Mouse (Mus musculus) testis, adult 2 months (tissue): ENCODE results near the gene Ager. TPM values are rescaled to one million over a fixed set of nuclear protein-coding genes. Genes with fewer than 3 reads are reported as not detected.

ENCODE experiments used
- H3K27ac ChIP-seq: fragments of 200-500 bp; 2 replicates; pipeline ENCODE4 v1.5.1; 2012; ENCODE audit warnings: low read depth, low read length; ENCODE audit not compliant: control insufficient read depth, insufficient read depth
- H3K27me3 ChIP-seq: fragments of 200-500 bp; 2 replicates; pipeline ENCODE4 v1.6.1; 2012; ENCODE audit warnings: mild to moderate bottlenecking, low read length, moderate library complexity; ENCODE audit not compliant: control insufficient read depth, insufficient read depth
- H3K36me3 ChIP-seq: fragments of 200-500 bp; 2 replicates; pipeline ENCODE4 v1.6.1; 2012; ENCODE audit warnings: mild to moderate bottlenecking, low read length; ENCODE audit not compliant: control insufficient read depth, insufficient read depth
- H3K4me1 ChIP-seq: fragments of 200-500 bp; 2 replicates; pipeline ENCODE4 v1.6.1; 2012; ENCODE audit warnings: low read length; ENCODE audit not compliant: control insufficient read depth, insufficient read depth
- H3K4me3 ChIP-seq: fragments of 200-500 bp; 2 replicates; pipeline ENCODE4 v1.5.1; 2012; ENCODE audit warnings: low read depth, mild to moderate bottlenecking, low read length, moderate library complexity, mixed read lengths; ENCODE audit not compliant: control insufficient read depth
- CTCF ChIP-seq: fragments of 200-500 bp; IDR thresholded peaks from 2 replicates; pipeline ENCODE4 v1.5.1; 2012; ENCODE audit warnings: low read depth, mild to moderate bottlenecking, inconsistent platforms, low read length, moderate library complexity; ENCODE audit not compliant: control insufficient read depth, insufficient read depth, insufficient replicate concordance
- POLR2A ChIP-seq: fragments of 200-500 bp; IDR thresholded peaks from 2 replicates; pipeline ENCODE4 v1.6.1; 2012; ENCODE audit warnings: low read depth, mild to moderate bottlenecking, inconsistent platforms, low read length, moderate library complexity; ENCODE audit not compliant: control insufficient read depth
- polyA plus RNA-seq: library from polyadenylated mRNA; depleted of rRNA; stranded (reverse); fragments of >200 nt; gene quantifications from 2 replicates; pipeline ENCODE4 v1.2.3, GENCODE M21; 2012

Gene Ager
- polyA plus RNA-seq, 1 experiment, result 0.43 TPM

- Histone ChIP-seq H3K27me3 (no peaks in the 10 kb centered on the region), H3K36me3 (no peaks in the 10 kb centered on the region), H3K27ac (no peak overlapping the region), H3K4me1 (peaks cover 41% of the 10 kb centered on the region), H3K4me3 (peak overlapping the region; percentile 3)
- TF ChIP-seq POLR2A, result no peak
- TF ChIP-seq CTCF, result no peak
Measured at GRCm38 (mm10) chr17:34585121-34585520, 12.5 kb upstream of the Ager start.

- H3K27me3 ChIP-seq, result no peaks in the 10 kb centered on the region
- H3K36me3 ChIP-seq, result no peaks in the 10 kb centered on the region
- H3K4me1 ChIP-seq, result peaks cover 50% of the 10 kb centered on the region
- no peak for TF ChIP-seq POLR2A
- no peak for TF ChIP-seq CTCF
- H3K27ac ChIP-seq, result no peak overlapping the region
- H3K4me3 ChIP-seq, result peak overlapping the region; percentile 94
Measured at GRCm38 (mm10) chr17:34585877-34586771, 11.5 kb upstream of the Ager start.

- TF ChIP-seq CTCF, result no peak
- no peak; the same call in 1 of the 2 replicates for TF ChIP-seq POLR2A
- H3K27ac ChIP-seq, result peak overlapping the region; percentile 92
- H3K36me3 ChIP-seq, result no peaks in the 10 kb centered on the region
- peaks cover 57% of the 10 kb centered on the region for H3K4me1 ChIP-seq
- H3K4me3 ChIP-seq, result peak overlapping the region; percentile 94
- 0 out of 2 replicates have a peak, but pooled peaks cover 2% of the 10 kb centered on the region for H3K27me3 ChIP-seq
Measured at GRCm38 (mm10) chr17:34586796-34587422, 10.8 kb upstream of the Ager start.

DNA sequence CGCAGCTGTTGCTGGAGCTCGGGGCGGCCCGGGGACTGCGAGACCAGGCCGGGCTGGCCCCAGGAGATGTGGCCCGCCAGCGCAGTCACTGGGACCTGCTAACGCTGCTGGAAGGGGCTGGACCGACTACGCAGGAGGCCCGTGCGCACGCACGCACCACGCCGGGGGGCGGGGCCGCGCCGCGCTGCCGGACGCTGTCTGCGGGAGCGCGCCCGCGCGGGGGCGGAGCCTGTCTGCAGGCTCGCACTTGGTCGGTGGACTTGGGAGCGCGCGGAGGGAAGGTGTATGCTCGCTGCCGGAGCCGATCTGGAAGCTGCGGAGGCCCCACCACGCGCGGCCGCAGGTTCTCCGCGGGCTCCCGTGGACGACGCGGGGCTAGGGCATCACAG is 10.2 kb upstream of the Ager start:
- peaks cover 57% of the 10 kb centered on the region for H3K4me1 ChIP-seq
- no peaks in the 10 kb centered on the region for H3K36me3 ChIP-seq
- H3K27ac ChIP-seq, result peak overlapping the region; percentile 92
- 0 out of 2 replicates have a peak, but pooled peaks cover 2% of the 10 kb centered on the region for H3K27me3 ChIP-seq
- TF ChIP-seq POLR2A (peak; percentile 82), CTCF (no peak)
- H3K4me3 ChIP-seq, result peak overlapping the region; percentile 94

GRCm38 (mm10) chr17:34587814-34588213 is 9.8 kb upstream of the Ager start:
- TF ChIP-seq POLR2A (no peak), CTCF (no peak)
- H3K4me1 ChIP-seq, result peaks cover 61% of the 10 kb centered on the region
- peak overlapping the region; percentile 94 for H3K4me3 ChIP-seq
- H3K27ac ChIP-seq, result peak overlapping the region; percentile 85
- no peaks in the 10 kb centered on the region for H3K36me3 ChIP-seq
- 0 out of 2 replicates have a peak, but pooled peaks cover 2% of the 10 kb centered on the region for H3K27me3 ChIP-seq

DNA sequence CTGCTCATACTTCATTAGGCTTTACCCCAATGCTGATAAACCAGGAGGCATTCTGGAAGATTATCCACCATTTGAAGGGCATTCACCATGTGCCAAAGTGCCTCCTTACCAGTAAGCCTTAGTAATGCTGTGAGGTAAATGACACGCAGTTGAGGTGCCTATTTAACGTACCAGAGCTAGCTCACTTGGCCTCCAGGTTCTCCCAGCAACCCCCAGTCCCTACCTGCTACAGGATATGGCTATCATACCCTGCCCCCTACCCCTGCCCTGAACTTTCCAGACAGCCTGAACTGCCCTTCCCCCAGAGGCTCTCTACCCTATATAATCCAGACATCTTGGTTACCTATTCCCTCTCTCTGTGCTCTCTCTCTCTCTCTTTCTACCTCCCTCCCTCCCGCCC is 8.9 kb upstream of the Ager start:
- Histone ChIP-seq H3K4me3 (peak overlapping the region; percentile 28), H3K27ac (no peak overlapping the region), H3K27me3 (0 out of 2 replicates have a peak, but pooled peaks cover 2% of the 10 kb centered on the region), H3K36me3 (no peaks in the 10 kb centered on the region), H3K4me1 (peaks cover 61% of the 10 kb centered on the region)
- no peak for TF ChIP-seq CTCF
- TF ChIP-seq POLR2A, result no peak

GRCm38 (mm10) chr17:34589206-34589605 is 8.5 kb upstream of the Ager start:
- Histone ChIP-seq H3K36me3 (no peaks in the 10 kb centered on the region), H3K4me1 (peaks cover 60% of the 10 kb centered on the region), H3K27me3 (0 out of 2 replicates have a peak, but pooled peaks cover 2% of the 10 kb centered on the region), H3K27ac (peak overlapping the region; percentile 23; the same call in 1 of the 2 replicates), H3K4me3 (peak overlapping the region; percentile 22; the same call in 1 of the 2 replicates)
- TF ChIP-seq POLR2A (no peak), CTCF (no peak)

- Histone ChIP-seq H3K27me3 (0 out of 2 replicates have a peak, but pooled peaks cover 2% of the 10 kb centered on the region), H3K27ac (peak within 1 kb of the TSS; percentile 23; the same call in 1 of the 2 replicates), H3K36me3 (no peaks in the 10 kb centered on the region), H3K4me3 (peak within 1 kb of the TSS; percentile 28), H3K4me1 (peaks cover 55% of the 10 kb centered on the region)
- no peak for TF ChIP-seq CTCF
- TF ChIP-seq POLR2A, result no peak
Measured at GRCm38 (mm10) chr17:34589681-34590101, 8.0 kb upstream of the Ager start, which contains the start of gene Gpsm3. Gene Gpsm3, plus strand, starts transcription at chr17:34589806.
